Mouse (Mus musculus): ENCODE results near the gene Serpinb3a.
"Not testable (repeated sequence)": the region's sequence is repeated elsewhere in the genome, so short reads cannot be mapped to it uniquely, and the experiment has no call there.

- not testable (repeated sequence) for TF ChIP-seq CTCF (IDR thresholded peaks at IDR 0.05); POLR2A (IDR thresholded peaks at IDR 0.05; ENCODE audit: insufficient read depth, low read depth, low read length); EP300 (IDR thresholded peaks at IDR 0.05; ENCODE audit: insufficient read depth, low read depth, low read length)
Observed at GRCm38 (mm10) chr1:107034236-107034635, 17.9 kb downstream of the Serpinb3a start.
